Mouse (Mus musculus): ENCODE measurements around the gene Gas7.

- TF ChIP-seq CTCF (conservative IDR thresholded peaks at IDR 0.05; ENCODE audit: insufficient read depth, insufficient read length, low read depth, low read length) = no peak
- TF ChIP-seq POLR2A (IDR thresholded peaks at IDR 0.05; ENCODE audit: low read depth, low read length) = no peak
Observed at GRCm38 (mm10) chr11:67585629-67586028, 130.4 kb downstream of the Gas7 start.
